Mouse (Mus musculus) retina, adult 2 months (tissue): ENCODE data around the gene Rapgef4.
"Not testable (repeated sequence)": the region's sequence is repeated elsewhere in the genome, so short reads cannot be mapped to it uniquely, and the experiment has no call there.

Source experiments
- DNase-seq: peaks from one replicate; pipeline ENCODE4 v3.0.0-alpha.2; 2012; ENCODE audit warnings: low read depth, low spot score

Rapgef4 gene

GRCm38 (mm10) chr2:72117138-72118011 is 136.3 kb downstream of the Rapgef4 start:
- DNase-seq = no peak

GRCm38 (mm10) chr2:72120211-72120610 is 139.2 kb downstream of the Rapgef4 start:
- DNase-seq = no peak

- DNase-seq = no peak
These were observed 141.6 kb downstream of the Rapgef4 start for GRCm38 (mm10) chr2:72122410-72123223.

GRCm38 (mm10) chr2:72123851-72124250 is 142.8 kb downstream of the Rapgef4 start:
- no peak for DNase-seq

GRCm38 (mm10) chr2:72125786-72126185 is 144.7 kb downstream of the Rapgef4 start:
- DNase-seq = no peak

- no peak for DNase-seq
These were observed 145.4 kb downstream of the Rapgef4 start for GRCm38 (mm10) chr2:72126411-72126810.

- DNase-seq = no peak
These were observed 148.7 kb downstream of the Rapgef4 start for GRCm38 (mm10) chr2:72129612-72130311.

- DNase-seq = no peak
These were observed 151.2 kb downstream of the Rapgef4 start for GRCm38 (mm10) chr2:72132222-72132621.

- no peak for DNase-seq
These were observed 155.0 kb downstream of the Rapgef4 start for GRCm38 (mm10) chr2:72136045-72136444.

GRCm38 (mm10) chr2:72136486-72137264 is 155.6 kb downstream of the Rapgef4 start:
- DNase-seq = no peak

- DNase-seq = no peak
These were observed 159.1 kb downstream of the Rapgef4 start for GRCm38 (mm10) chr2:72139863-72140845.

GRCm38 (mm10) chr2:72141091-72141490 is 160.1 kb downstream of the Rapgef4 start:
- no peak for DNase-seq

- not testable (repeated sequence) for DNase-seq
These were observed 160.7 kb downstream of the Rapgef4 start for GRCm38 (mm10) chr2:72141732-72142131.

GRCm38 (mm10) chr2:72143413-72143812 is 162.4 kb downstream of the Rapgef4 start:
- DNase-seq = no peak

GRCm38 (mm10) chr2:72144576-72145200 is 163.6 kb downstream of the Rapgef4 start:
- no peak for DNase-seq

- DNase-seq = no peak
These were observed 164.3 kb downstream of the Rapgef4 start for GRCm38 (mm10) chr2:72145281-72145875.

GRCm38 (mm10) chr2:72146061-72146460 is 165.0 kb downstream of the Rapgef4 start:
- no peak for DNase-seq

- no peak for DNase-seq
These were observed 166.2 kb downstream of the Rapgef4 start for GRCm38 (mm10) chr2:72147246-72147645.

GRCm38 (mm10) chr2:72147695-72148094 is 166.7 kb downstream of the Rapgef4 start:
- DNase-seq = no peak
